Mouse (Mus musculus): Measurements from ENCODE around the gene Smim26.
"Not testable (repeated sequence)": the region's sequence is repeated elsewhere in the genome, so short reads cannot be mapped to it uniquely, and the experiment has no call there.

The Smim26 gene

GRCm38 (mm10) chr2:144593951-144594651, at the start of gene Smim26:
TSS of gene Smim26 (plus strand) at chr2:144594054.
- in situ Hi-C loops (cut with MboI; ENCODE audit: low pct_unique_long_range_greater_than_20kb in 1 of 2, low sequenced_read_pairs in 2 of 2, unreplicated experiment in 1 of 2) = no loop called here

GRCm38 (mm10) chr2:144544630-144545029, 49.2 kb upstream of the Smim26 start:
- in situ Hi-C loops (cut with MboI; ENCODE audit: low pct_unique_long_range_greater_than_20kb in 1 of 2, low sequenced_read_pairs in 2 of 2, unreplicated experiment in 1 of 2) = no loop called here

- in situ Hi-C loops (cut with MboI; ENCODE audit: low pct_unique_long_range_greater_than_20kb in 1 of 2, low sequenced_read_pairs in 2 of 2, unreplicated experiment in 1 of 2) = no loop called here
Measured at GRCm38 (mm10) chr2:144545061-144545460, 48.8 kb upstream of the Smim26 start.

- in situ Hi-C loops (cut with MboI; ENCODE audit: low pct_unique_long_range_greater_than_20kb in 1 of 2, low sequenced_read_pairs in 2 of 2, unreplicated experiment in 1 of 2) = no loop called here
Measured at GRCm38 (mm10) chr2:144545481-144545880, 48.4 kb upstream of the Smim26 start.

GRCm38 (mm10) chr2:144547559-144547958, 46.3 kb upstream of the Smim26 start:
- in situ Hi-C loops (cut with MboI; ENCODE audit: low pct_unique_long_range_greater_than_20kb in 1 of 2, low sequenced_read_pairs in 2 of 2, unreplicated experiment in 1 of 2) = no loop called here

- in situ Hi-C loops (cut with MboI; ENCODE audit: low pct_unique_long_range_greater_than_20kb in 1 of 2, low sequenced_read_pairs in 2 of 2, unreplicated experiment in 1 of 2) = no loop called here
Measured at GRCm38 (mm10) chr2:144550529-144550928, 43.3 kb upstream of the Smim26 start, which contains the start of gene Rbbp9. TSS of gene Rbbp9 (minus strand) at chr2:144550869.

- in situ Hi-C loops (cut with MboI; ENCODE audit: low pct_unique_long_range_greater_than_20kb in 1 of 2, low sequenced_read_pairs in 2 of 2, unreplicated experiment in 1 of 2) = no loop called here
Measured at GRCm38 (mm10) chr2:144553905-144554304, 39.9 kb upstream of the Smim26 start.

- in situ Hi-C loops (cut with MboI; ENCODE audit: low pct_unique_long_range_greater_than_20kb in 1 of 2, low sequenced_read_pairs in 2 of 2, unreplicated experiment in 1 of 2) = no loop called here
Measured at GRCm38 (mm10) chr2:144555286-144555819, 38.5 kb upstream of the Smim26 start.

GRCm38 (mm10) chr2:144555820-144556552, 37.9 kb upstream of the Smim26 start, which contains the start of gene Sec23b:
TSS of gene Sec23b (plus strand) at chr2:144556229.
- in situ Hi-C loops (cut with MboI; ENCODE audit: low pct_unique_long_range_greater_than_20kb in 1 of 2, low sequenced_read_pairs in 2 of 2, unreplicated experiment in 1 of 2) = no loop called here

- in situ Hi-C loops (cut with MboI; ENCODE audit: low pct_unique_long_range_greater_than_20kb in 1 of 2, low sequenced_read_pairs in 2 of 2, unreplicated experiment in 1 of 2) = no loop called here
Measured at GRCm38 (mm10) chr2:144588723-144589122, 5.1 kb upstream of the Smim26 start.

GRCm38 (mm10) chr2:144593036-144593435, 818 bp upstream of the Smim26 start:
- in situ Hi-C loops (cut with MboI; ENCODE audit: low pct_unique_long_range_greater_than_20kb in 1 of 2, low sequenced_read_pairs in 2 of 2, unreplicated experiment in 1 of 2) = not testable (repeated sequence)

GRCm38 (mm10) chr2:144598006-144598405, 4.2 kb downstream of the Smim26 start:
- in situ Hi-C loops (cut with MboI; ENCODE audit: low pct_unique_long_range_greater_than_20kb in 1 of 2, low sequenced_read_pairs in 2 of 2, unreplicated experiment in 1 of 2) = no loop called here

- in situ Hi-C loops (cut with MboI; ENCODE audit: low pct_unique_long_range_greater_than_20kb in 1 of 2, low sequenced_read_pairs in 2 of 2, unreplicated experiment in 1 of 2) = no loop called here
Measured at GRCm38 (mm10) chr2:144599831-144600687, 6.2 kb downstream of the Smim26 start, which contains the start of gene Dtd1. TSS of gene Dtd1 (plus strand) at chr2:144599897.

- in situ Hi-C loops (cut with MboI; ENCODE audit: low pct_unique_long_range_greater_than_20kb in 1 of 2, low sequenced_read_pairs in 2 of 2, unreplicated experiment in 1 of 2) = no loop called here
Measured at GRCm38 (mm10) chr2:144601576-144601975, 7.7 kb downstream of the Smim26 start.

GRCm38 (mm10) chr2:144613956-144614355, 20.1 kb downstream of the Smim26 start:
- in situ Hi-C loops (cut with MboI; ENCODE audit: low pct_unique_long_range_greater_than_20kb in 1 of 2, low sequenced_read_pairs in 2 of 2, unreplicated experiment in 1 of 2) = no loop called here

GRCm38 (mm10) chr2:144617074-144617874, 23.4 kb downstream of the Smim26 start:
- in situ Hi-C loops (cut with MboI; ENCODE audit: low pct_unique_long_range_greater_than_20kb in 1 of 2, low sequenced_read_pairs in 2 of 2, unreplicated experiment in 1 of 2) = no loop called here

GRCm38 (mm10) chr2:144621491-144621890, 27.6 kb downstream of the Smim26 start:
- in situ Hi-C loops (cut with MboI; ENCODE audit: low pct_unique_long_range_greater_than_20kb in 1 of 2, low sequenced_read_pairs in 2 of 2, unreplicated experiment in 1 of 2) = no loop called here

GRCm38 (mm10) chr2:144633551-144633950, 39.7 kb downstream of the Smim26 start:
- in situ Hi-C loops (cut with MboI; ENCODE audit: low pct_unique_long_range_greater_than_20kb in 1 of 2, low sequenced_read_pairs in 2 of 2, unreplicated experiment in 1 of 2) = no loop called here
